In the genomic region with DNA sequence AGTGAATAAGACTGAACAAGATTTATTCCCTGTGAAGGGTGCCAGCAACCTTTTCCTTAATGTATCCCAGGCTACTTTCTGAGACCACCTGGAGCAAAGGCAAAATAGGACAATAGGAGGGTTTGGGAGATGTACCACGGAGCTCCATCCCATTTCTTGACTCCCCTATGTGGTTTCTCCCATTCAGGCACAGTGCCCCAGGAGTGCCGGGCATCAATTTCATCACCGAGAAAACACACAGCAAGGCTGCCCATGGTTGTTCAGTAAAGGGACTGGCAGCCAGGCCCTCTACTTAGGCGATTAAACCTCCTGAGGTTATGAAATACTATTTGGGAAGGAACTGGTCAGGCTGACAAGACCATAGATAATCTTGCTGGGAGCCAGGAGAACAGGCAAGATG, we compare ENCODE assay signal across 34 mouse cellular contexts.
"Had no signal": no experiment of that assay in that cellular context is flagged by ENCODE, and none has a peak within 500 bp of the region (broad histone marks: within the 10 kb centered on the region; RNA-seq: fewer than 3 reads in every experiment).

No protein-coding gene starts in this region.

- H3K4me3 ChIP-seq: heart, embryonic 13.5 days; heart, embryonic 15.5 days; hindbrain, embryonic 10.5 days; hindbrain, embryonic 12.5 days; hindbrain, embryonic 13.5 days; hindbrain, embryonic 15.5 days; intestine, embryonic 15.5 days; kidney, embryonic 15.5 days; layer of hippocampus, adult 2 months; left cerebral cortex, adult 2 months had no signal

- H3K36me3 ChIP-seq: heart, embryonic 13.5 days; heart, embryonic 15.5 days; hindbrain, embryonic 10.5 days; hindbrain, embryonic 12.5 days; hindbrain, embryonic 13.5 days; hindbrain, embryonic 15.5 days; intestine, embryonic 15.5 days; kidney, embryonic 15.5 days had no signal

- H3K4me2 ChIP-seq: heart, embryonic 11.5 days; heart, embryonic 13.5 days; heart, embryonic 15.5 days; hindbrain, embryonic 12.5 days; hindbrain, embryonic 13.5 days; hindbrain, embryonic 14.5 days; hindbrain, embryonic 15.5 days; intestine, embryonic 15.5 days; kidney, embryonic 15.5 days had no signal

- DNase-seq: heart, postnatal 10 days; heart, postnatal 14 days; heart, postnatal 36 days; heart, postnatal 4 days; kidney, adult 11 months; kidney, adult 18-20 months; kidney, adult 2 months; kidney, adult 8-10 months; kidney, adult 9 months; kidney, postnatal 10 days; kidney, postnatal 14 days; kidney, postnatal 25 days; kidney, postnatal 36 days; kidney, postnatal 4 days; layer of hippocampus, adult 9-11 months; layer of hippocampus, postnatal 36 days had no signal

- H3K27ac ChIP-seq: heart, embryonic 13.5 days; heart, embryonic 15.5 days; hindbrain, embryonic 10.5 days; hindbrain, embryonic 12.5 days; hindbrain, embryonic 13.5 days; hindbrain, embryonic 14.5 days; hindbrain, embryonic 15.5 days; hindbrain, postnatal 0 days; intestine, embryonic 15.5 days; kidney, embryonic 15.5 days; kidney, postnatal 0 days; layer of hippocampus, adult 2 months; left cerebral cortex, adult 2 months had no signal

- H3K27me3 ChIP-seq: heart, embryonic 13.5 days; heart, embryonic 15.5 days; hindbrain, embryonic 12.5 days; hindbrain, embryonic 13.5 days; hindbrain, embryonic 15.5 days; intestine, embryonic 15.5 days; kidney, embryonic 15.5 days had no signal

- ATAC-seq: hindbrain, embryonic 16.5 days; hindbrain, postnatal 0 days; inflammation-experienced regulatory T-cells, adult 6 months; intestine, embryonic 15.5 days; intestine, embryonic 16.5 days; intestine, postnatal 0 days had no signal

- H3K4me1 ChIP-seq: heart, embryonic 13.5 days; heart, embryonic 15.5 days; hindbrain, embryonic 10.5 days; hindbrain, embryonic 12.5 days; hindbrain, embryonic 13.5 days; hindbrain, embryonic 15.5 days; intestine, embryonic 15.5 days; kidney, embryonic 15.5 days had no signal

- H3K9ac ChIP-seq: heart, embryonic 13.5 days; heart, embryonic 15.5 days; hindbrain, embryonic 12.5 days; hindbrain, embryonic 13.5 days; hindbrain, embryonic 14.5 days; hindbrain, embryonic 15.5 days; intestine, embryonic 15.5 days; kidney, embryonic 15.5 days had no signal

- H3K9me3 ChIP-seq: heart, embryonic 13.5 days; heart, embryonic 15.5 days; hindbrain, embryonic 10.5 days; hindbrain, embryonic 12.5 days; hindbrain, embryonic 13.5 days; hindbrain, embryonic 15.5 days; intestine, embryonic 15.5 days; kidney, embryonic 15.5 days had no signal
